Mouse (Mus musculus) spleen, adult 2 months (tissue): ENCODE data around the gene Ch25h. TPM values are rescaled to one million over a fixed set of nuclear protein-coding genes. Genes with fewer than 3 reads are reported as not detected.

Source experiments
- DNase-seq, 2 experiments: peaks; one replicate each; pipeline versions ENCODE4 v3.0.0 to v3.0.0-alpha.2; 2012 to 2021; ENCODE audit warnings: low spot score in 2 of 2, low read depth in 1 of 2
- H3K27ac ChIP-seq: fragments of 200-500 bp; 2 replicates; pipeline ENCODE4 v1.5.1; 2012; ENCODE audit warnings: low read length, inconsistent platforms; ENCODE audit not compliant: insufficient read depth
- H3K27me3 ChIP-seq: fragments of 200-500 bp; 2 replicates; pipeline ENCODE4 v1.6.1; 2012; ENCODE audit warnings: mild to moderate bottlenecking, moderate library complexity, low read length, inconsistent platforms; ENCODE audit not compliant: control insufficient read depth, insufficient read depth
- H3K36me3 ChIP-seq: fragments of 200-500 bp; 2 replicates; pipeline ENCODE4 v1.6.1; 2012; ENCODE audit warnings: mild to moderate bottlenecking, low read length, inconsistent platforms; ENCODE audit not compliant: control insufficient read depth, insufficient read depth
- H3K4me1 ChIP-seq: fragments of 200-500 bp; 2 replicates; pipeline ENCODE4 v1.6.1; 2011; ENCODE audit warnings: inconsistent platforms; ENCODE audit not compliant: control insufficient read depth, insufficient read depth, insufficient read length
- H3K4me3 ChIP-seq: fragments of 200-500 bp; 2 replicates; pipeline ENCODE4 v1.5.1; 2011; ENCODE audit warnings: mild to moderate bottlenecking, inconsistent platforms; ENCODE audit not compliant: insufficient read depth, insufficient read length; ENCODE audit errors: extremely low read depth
- CTCF ChIP-seq: fragments of 200-500 bp; IDR thresholded peaks from 2 replicates; pipeline ENCODE4 v1.5.1; 2011; ENCODE audit warnings: mild to moderate bottlenecking, inconsistent platforms; ENCODE audit not compliant: insufficient read depth, insufficient read length, insufficient replicate concordance; ENCODE audit errors: extremely low read depth
- POLR2A ChIP-seq: fragments of 200-500 bp; IDR thresholded peaks from 2 replicates; pipeline ENCODE4 v1.6.1; 2011; ENCODE audit warnings: low read depth, low read length, inconsistent platforms
- WGBS: fragments of 180-500 bp; shearing (Covaris S2); methylation state at CpG from one replicate; pipeline ENCODE4 v1.1.7; 2018; 5-methylcytosine and 5-hydroxymethylcytosine counted together
- polyA plus RNA-seq: library from polyadenylated mRNA; depleted of rRNA; stranded (reverse); fragments of >200 nt; gene quantifications from 2 replicates; pipeline ENCODE4 v1.2.3, GENCODE M21; 2012

Ch25h gene
- polyA plus RNA-seq, 1 experiment, result 12.9 TPM

- no peaks in the 10 kb centered on the region for H3K27me3 ChIP-seq
- peaks cover 10% of the 10 kb centered on the region for H3K4me1 ChIP-seq
- no peak overlapping the region for H3K4me3 ChIP-seq
- TF ChIP-seq CTCF (no peak), POLR2A (no peak)
- no peak for DNase-seq
- peaks cover 4% of the 10 kb centered on the region; the same call in 1 of the 2 replicates for H3K36me3 ChIP-seq
- 87% methylated on average over 3 of the region's 3 CpGs for WGBS
- no peak overlapping the region for H3K27ac ChIP-seq
These were observed 43.8 kb upstream of the Ch25h start for GRCm38 (mm10) chr19:34518786-34519185.

- no peak overlapping the region for H3K4me3 ChIP-seq
These were observed 43.0 kb upstream of the Ch25h start for GRCm38 (mm10) chr19:34517812-34518594.

GRCm38 (mm10) chr19:34517197-34517596 is 42.2 kb upstream of the Ch25h start:
- 80% methylated on average over 3 of the region's 3 CpGs for WGBS
- H3K36me3 ChIP-seq, result peaks cover 3% of the 10 kb centered on the region; the same call in 1 of the 2 replicates
- no peak overlapping the region for H3K4me3 ChIP-seq
- no peak overlapping the region for H3K27ac ChIP-seq
- H3K4me1 ChIP-seq, result peaks cover 10% of the 10 kb centered on the region
- H3K27me3 ChIP-seq, result no peaks in the 10 kb centered on the region
- TF ChIP-seq POLR2A (no peak), CTCF (no peak)
- DNase-seq, result no peak

More at GRCm38 (mm10) chr19:34517812-34518594, 43.0 kb upstream of the Ch25h start:
- WGBS, result 93% methylated on average over 13 of the region's 13 CpGs
- Histone ChIP-seq H3K4me1 (peaks cover 10% of the 10 kb centered on the region), H3K36me3 (peaks cover 3% of the 10 kb centered on the region; the same call in 1 of the 2 replicates), H3K27ac (no peak overlapping the region), H3K27me3 (no peaks in the 10 kb centered on the region)
- no peak for TF ChIP-seq CTCF
- TF ChIP-seq POLR2A, result no peak
- DNase-seq, result no peak

- Histone ChIP-seq H3K4me3 (no peak overlapping the region), H3K27me3 (no peaks in the 10 kb centered on the region), H3K27ac (no peak overlapping the region), H3K36me3 (peaks cover 3% of the 10 kb centered on the region; the same call in 1 of the 2 replicates), H3K4me1 (peaks cover 8% of the 10 kb centered on the region)
- no peak for TF ChIP-seq CTCF
- TF ChIP-seq POLR2A, result no peak
- no peak for DNase-seq
- WGBS, result 85% methylated on average over 2 of the region's 2 CpGs
These were observed 41.4 kb upstream of the Ch25h start for GRCm38 (mm10) chr19:34516346-34516745.

- TF ChIP-seq CTCF (no peak), POLR2A (no peak)
- 17% methylated on average over 3 of the region's 3 CpGs for WGBS
- Histone ChIP-seq H3K27ac (no peak overlapping the region), H3K27me3 (no peaks in the 10 kb centered on the region), H3K36me3 (peaks cover 3% of the 10 kb centered on the region; the same call in 1 of the 2 replicates), H3K4me3 (no peak overlapping the region), H3K4me1 (peaks cover 13% of the 10 kb centered on the region)
- DNase-seq, result peak in 1 of 2 experiments; percentile 36
These were observed 40.7 kb upstream of the Ch25h start for GRCm38 (mm10) chr19:34515681-34516080.

- TF ChIP-seq POLR2A (no peak), CTCF (no peak)
- Histone ChIP-seq H3K36me3 (peaks cover 8% of the 10 kb centered on the region; the same call in 1 of the 2 replicates), H3K4me1 (peaks cover 15% of the 10 kb centered on the region), H3K27me3 (no peaks in the 10 kb centered on the region), H3K27ac (peak overlapping the region; percentile 2; the same call in 1 of the 2 replicates), H3K4me3 (no peak overlapping the region)
- WGBS, result 86% methylated on average over 8 of the region's 8 CpGs
- no peak for DNase-seq
These were observed 36.6 kb upstream of the Ch25h start for GRCm38 (mm10) chr19:34511528-34511927.

GRCm38 (mm10) chr19:34510717-34511116 is 35.8 kb upstream of the Ch25h start:
- Histone ChIP-seq H3K27me3 (no peaks in the 10 kb centered on the region), H3K36me3 (peaks cover 11% of the 10 kb centered on the region; the same call in 1 of the 2 replicates), H3K27ac (peak overlapping the region; percentile 2; the same call in 1 of the 2 replicates), H3K4me3 (no peak overlapping the region), H3K4me1 (peaks cover 13% of the 10 kb centered on the region)
- DNase-seq, result peak in 1 of 2 experiments; percentile 31
- 51% methylated on average over 5 of the region's 5 CpGs for WGBS
- TF ChIP-seq CTCF (no peak), POLR2A (no peak)
